Mouse (Mus musculus): Measurements from ENCODE around the gene Ccdc33. TPM values are rescaled to one million over a fixed set of nuclear protein-coding genes. Genes with fewer than 3 reads are reported as not detected.

Ccdc33 gene
- polyA plus RNA-seq, 1 experiment from 2014 or later, result not detected

DNA sequence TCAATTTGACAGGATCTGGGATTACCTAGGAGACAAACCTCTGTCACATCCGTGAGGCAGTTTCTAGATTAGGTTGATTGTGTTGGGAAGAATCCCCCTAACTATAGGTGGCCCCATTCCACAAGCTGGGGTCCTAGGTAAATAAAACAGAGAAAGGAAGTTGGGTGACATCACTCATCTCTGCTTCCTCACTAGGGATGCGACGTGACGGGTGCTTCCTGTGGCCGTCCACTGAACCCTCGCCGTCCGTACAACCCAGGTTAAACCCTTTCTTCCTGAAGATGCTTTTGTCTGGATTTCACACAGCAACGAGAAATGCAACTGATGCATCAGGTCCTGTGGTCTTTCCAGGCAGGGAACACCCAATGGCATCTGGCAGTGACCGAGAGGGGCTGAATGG is 71.6 kb downstream of the Ccdc33 start:
- Histone ChIP-seq H3K4me2 (no peak overlapping the region), H3K36me3 (no peaks in the 10 kb centered on the region), H3K27ac (no peak overlapping the region), H3K4me3 (no peak overlapping the region), H3K9me3 (replicated peaks) (no peaks in the 10 kb centered on the region), H3K4me1 (replicated peaks) (peaks cover 12% of the 10 kb centered on the region), H3K9ac (no peak overlapping the region), H3K27me3 (peaks cover 16% of the 10 kb centered on the region)
- ATAC-seq (replicated peaks; ENCODE audit: insufficient number of reproducible peaks, insufficient read depth, low FRiP score, low read depth), result no peak
- 65% methylated on average over 10 of the region's 10 CpGs for WGBS

GRCm38 (mm10) chr9:58045646-58046045 is 73.0 kb downstream of the Ccdc33 start:
- ATAC-seq (replicated peaks; ENCODE audit: insufficient number of reproducible peaks, insufficient read depth, low FRiP score, low read depth), result no peak
- Histone ChIP-seq H3K4me1 (replicated peaks) (peaks cover 12% of the 10 kb centered on the region), H3K4me2 (no peak overlapping the region), H3K36me3 (no peaks in the 10 kb centered on the region), H3K9me3 (replicated peaks) (no peaks in the 10 kb centered on the region), H3K4me3 (no peak overlapping the region), H3K27ac (no peak overlapping the region), H3K9ac (no peak overlapping the region), H3K27me3 (peaks cover 11% of the 10 kb centered on the region)
- 38% methylated on average over 4 of the region's 4 CpGs for WGBS

DNA sequence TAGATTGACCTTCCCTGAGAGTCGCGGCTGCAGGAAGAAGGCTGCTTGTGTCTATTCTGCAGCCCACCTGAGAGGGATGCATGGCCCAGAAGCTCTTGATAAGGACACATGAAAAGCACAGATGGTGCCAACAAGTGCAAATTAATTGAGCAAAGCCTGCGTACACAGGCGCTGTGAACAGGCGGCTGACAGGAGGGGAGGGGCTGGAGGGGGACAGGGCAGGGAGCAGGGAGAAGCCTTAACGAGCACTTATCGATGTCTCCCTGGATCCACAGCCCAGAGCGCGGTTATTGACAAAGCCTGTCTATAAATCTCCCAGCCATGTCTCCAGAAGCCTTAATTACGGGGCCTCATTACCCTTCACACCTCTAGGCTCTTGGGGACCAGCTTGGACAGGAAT is 73.8 kb downstream of the Ccdc33 start:
- H3K27me3 ChIP-seq, result peaks cover 3% of the 10 kb centered on the region
- no peak for ATAC-seq (replicated peaks; ENCODE audit: insufficient number of reproducible peaks, insufficient read depth, low FRiP score, low read depth)
- H3K4me2 ChIP-seq, result no peak overlapping the region
- H3K4me1 ChIP-seq (replicated peaks), result peaks cover 12% of the 10 kb centered on the region
- no peaks in the 10 kb centered on the region for H3K9me3 ChIP-seq (replicated peaks)
- H3K9ac ChIP-seq, result no peak overlapping the region
- H3K4me3 ChIP-seq, result no peak overlapping the region
- no peaks in the 10 kb centered on the region for H3K36me3 ChIP-seq
- no peak overlapping the region for H3K27ac ChIP-seq
- 51% methylated on average over 10 of the region's 10 CpGs for WGBS

DNA sequence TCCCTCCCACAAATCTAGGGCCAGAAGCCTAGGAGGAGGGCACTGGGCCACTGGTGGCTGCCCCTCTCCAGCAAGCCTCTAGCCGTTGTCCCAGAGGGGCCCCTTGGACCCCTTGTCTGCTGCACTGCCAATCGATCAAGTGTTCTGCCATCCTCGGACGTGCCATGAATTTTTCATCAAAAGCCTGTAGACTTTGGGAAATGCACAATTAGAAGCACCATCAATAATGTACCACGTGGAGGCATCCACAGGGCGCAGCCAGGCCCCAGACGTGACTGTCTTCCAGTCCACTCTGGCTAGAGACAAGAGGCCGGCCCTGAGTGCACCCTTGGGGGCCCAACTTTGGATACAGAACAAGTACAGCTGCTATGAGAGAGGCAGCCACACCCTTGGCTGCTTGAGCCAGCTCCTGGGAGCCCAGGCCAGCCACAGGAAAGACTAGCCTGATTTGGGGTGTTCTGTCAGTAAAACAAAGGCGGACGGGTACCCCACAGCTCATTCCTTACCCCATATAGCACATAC is 75.1 kb downstream of the Ccdc33 start:
- no peak overlapping the region for H3K27ac ChIP-seq
- no peak overlapping the region for H3K4me3 ChIP-seq
- peaks cover 7% of the 10 kb centered on the region for H3K4me1 ChIP-seq (replicated peaks)
- WGBS, result 81% methylated on average over 10 of the region's 10 CpGs
- no peak overlapping the region for H3K9ac ChIP-seq
- 0 out of 2 replicates have a peak, but pooled peaks cover 8% of the 10 kb centered on the region for H3K27me3 ChIP-seq
- no peaks in the 10 kb centered on the region for H3K36me3 ChIP-seq
- ATAC-seq (replicated peaks; ENCODE audit: insufficient number of reproducible peaks, insufficient read depth, low FRiP score, low read depth), result no peak
- H3K9me3 ChIP-seq (replicated peaks), result no peaks in the 10 kb centered on the region
- no peak overlapping the region for H3K4me2 ChIP-seq

GRCm38 (mm10) chr9:58042391-58042790 is 76.2 kb downstream of the Ccdc33 start:
- 33% methylated on average over 10 of the region's 10 CpGs for WGBS
- no peaks in the 10 kb centered on the region for H3K36me3 ChIP-seq
- H3K27ac ChIP-seq, result no peak overlapping the region
- no peak overlapping the region for H3K4me3 ChIP-seq
- no peak overlapping the region for H3K4me2 ChIP-seq
- no peaks in the 10 kb centered on the region; the same call in 1 of the 2 replicates for H3K4me1 ChIP-seq (replicated peaks)
- no peak overlapping the region for H3K9ac ChIP-seq
- peaks cover 19% of the 10 kb centered on the region for H3K27me3 ChIP-seq
- no peaks in the 10 kb centered on the region for H3K9me3 ChIP-seq (replicated peaks)
- ATAC-seq (replicated peaks; ENCODE audit: insufficient number of reproducible peaks, insufficient read depth, low FRiP score, low read depth), result no peak

DNA sequence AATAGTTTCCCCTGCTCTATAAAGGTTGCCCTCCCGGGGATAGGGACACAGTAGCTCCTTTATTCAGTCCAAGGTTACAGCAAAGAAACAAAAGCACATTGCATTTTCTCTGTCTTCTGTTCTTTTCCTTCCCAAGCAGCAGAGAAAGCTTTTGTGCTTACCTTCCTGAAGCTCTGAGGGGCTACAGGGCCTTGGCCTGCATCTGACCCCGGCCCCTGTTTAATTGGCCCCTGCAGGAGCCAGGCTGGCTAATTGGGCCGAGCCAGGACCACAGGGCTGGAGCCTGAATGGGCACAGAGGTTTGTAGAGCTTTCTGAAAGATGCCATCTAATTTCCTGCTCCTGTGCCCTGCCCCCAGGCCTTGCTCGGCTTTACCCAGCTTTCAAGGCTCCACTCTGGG is 77.6 kb downstream of the Ccdc33 start:
- ATAC-seq (replicated peaks; ENCODE audit: insufficient number of reproducible peaks, insufficient read depth, low FRiP score, low read depth), result no peak
- no peak overlapping the region for H3K27ac ChIP-seq
- no peaks in the 10 kb centered on the region for H3K9me3 ChIP-seq (replicated peaks)
- 70% methylated on average over 4 of the region's 4 CpGs for WGBS
- no peaks in the 10 kb centered on the region for H3K36me3 ChIP-seq
- H3K9ac ChIP-seq, result no peak overlapping the region
- no peaks in the 10 kb centered on the region; the same call in 1 of the 2 replicates for H3K4me1 ChIP-seq (replicated peaks)
- H3K27me3 ChIP-seq, result peaks cover 29% of the 10 kb centered on the region
- H3K4me3 ChIP-seq, result no peak overlapping the region
- no peak overlapping the region for H3K4me2 ChIP-seq

DNA sequence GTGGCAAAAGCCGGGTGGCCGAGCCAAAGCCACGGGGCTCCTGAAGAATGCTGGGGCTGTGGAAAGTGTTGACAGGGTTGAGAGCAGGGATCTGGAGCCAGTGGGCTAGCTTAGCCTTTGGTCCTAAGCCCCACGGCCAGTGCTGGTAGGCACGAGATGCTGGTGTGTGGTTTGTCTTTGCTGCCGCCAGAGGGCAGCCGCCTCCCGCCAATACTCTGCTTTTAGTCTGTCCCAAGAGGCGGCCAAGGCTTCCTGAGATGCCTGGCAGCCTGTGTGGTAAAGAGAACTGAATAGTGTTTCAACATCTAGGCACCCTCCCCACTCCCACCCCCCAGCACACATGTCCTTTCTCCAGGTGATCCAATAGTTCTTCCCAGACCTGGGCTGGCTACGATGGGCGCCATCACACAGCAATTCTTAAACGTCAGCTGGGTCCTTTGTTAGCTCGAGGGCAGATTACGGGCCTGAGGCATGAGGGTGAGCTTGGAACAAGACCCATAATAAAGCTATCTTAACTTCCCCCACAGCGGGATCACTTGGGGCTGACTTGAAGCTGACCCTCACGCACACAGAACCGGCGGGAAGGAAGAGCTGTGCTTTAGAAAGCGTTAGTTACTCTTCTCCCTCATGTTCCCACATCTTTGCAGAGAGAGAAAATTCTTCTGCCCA is 80.0 kb downstream of the Ccdc33 start:
- WGBS, result 36% methylated on average over 19 of the region's 19 CpGs
- H3K27ac ChIP-seq, result no peak overlapping the region
- H3K9ac ChIP-seq, result no peak overlapping the region
- no peaks in the 10 kb centered on the region; the same call in 1 of the 2 replicates for H3K4me1 ChIP-seq (replicated peaks)
- no peak overlapping the region for H3K4me3 ChIP-seq
- H3K9me3 ChIP-seq (replicated peaks), result no peaks in the 10 kb centered on the region
- H3K4me2 ChIP-seq, result no peak overlapping the region
- ATAC-seq (replicated peaks; ENCODE audit: insufficient number of reproducible peaks, insufficient read depth, low FRiP score, low read depth), result peak; percentile 25; the same call in 1 of the 2 replicates
- no peaks in the 10 kb centered on the region for H3K36me3 ChIP-seq
- H3K27me3 ChIP-seq, result peaks cover 37% of the 10 kb centered on the region

DNA sequence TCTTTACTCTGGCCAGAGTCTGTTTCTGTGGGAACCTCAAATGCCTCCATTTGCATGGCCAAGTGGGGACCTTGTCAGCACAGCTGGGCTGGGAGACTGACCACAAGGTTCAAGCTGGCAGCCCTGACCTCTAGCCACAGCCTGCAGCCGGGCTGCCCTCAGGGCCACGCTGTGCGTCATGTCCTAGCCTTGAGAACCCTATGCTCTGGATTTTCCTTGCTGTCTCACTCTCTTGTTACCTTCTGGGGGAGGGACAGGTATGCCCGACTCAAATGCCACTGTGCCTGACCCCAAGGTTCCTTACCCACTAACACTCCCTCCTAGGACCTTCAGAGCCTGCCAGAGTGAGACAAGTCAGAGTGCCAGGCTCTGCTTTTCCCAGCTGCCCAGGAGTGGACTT is 81.7 kb downstream of the Ccdc33 start:
- H3K27ac ChIP-seq, result no peak overlapping the region
- H3K4me3 ChIP-seq, result no peak overlapping the region
- H3K27me3 ChIP-seq, result peaks cover 42% of the 10 kb centered on the region
- H3K9me3 ChIP-seq (replicated peaks), result no peaks in the 10 kb centered on the region
- WGBS, result 70% methylated on average over 4 of the region's 4 CpGs
- H3K4me1 ChIP-seq (replicated peaks), result no peaks in the 10 kb centered on the region; the same call in 1 of the 2 replicates
- H3K36me3 ChIP-seq, result no peaks in the 10 kb centered on the region
- no peak for ATAC-seq (replicated peaks; ENCODE audit: insufficient number of reproducible peaks, insufficient read depth, low FRiP score, low read depth)
- H3K9ac ChIP-seq, result no peak overlapping the region
- no peak overlapping the region for H3K4me2 ChIP-seq

DNA sequence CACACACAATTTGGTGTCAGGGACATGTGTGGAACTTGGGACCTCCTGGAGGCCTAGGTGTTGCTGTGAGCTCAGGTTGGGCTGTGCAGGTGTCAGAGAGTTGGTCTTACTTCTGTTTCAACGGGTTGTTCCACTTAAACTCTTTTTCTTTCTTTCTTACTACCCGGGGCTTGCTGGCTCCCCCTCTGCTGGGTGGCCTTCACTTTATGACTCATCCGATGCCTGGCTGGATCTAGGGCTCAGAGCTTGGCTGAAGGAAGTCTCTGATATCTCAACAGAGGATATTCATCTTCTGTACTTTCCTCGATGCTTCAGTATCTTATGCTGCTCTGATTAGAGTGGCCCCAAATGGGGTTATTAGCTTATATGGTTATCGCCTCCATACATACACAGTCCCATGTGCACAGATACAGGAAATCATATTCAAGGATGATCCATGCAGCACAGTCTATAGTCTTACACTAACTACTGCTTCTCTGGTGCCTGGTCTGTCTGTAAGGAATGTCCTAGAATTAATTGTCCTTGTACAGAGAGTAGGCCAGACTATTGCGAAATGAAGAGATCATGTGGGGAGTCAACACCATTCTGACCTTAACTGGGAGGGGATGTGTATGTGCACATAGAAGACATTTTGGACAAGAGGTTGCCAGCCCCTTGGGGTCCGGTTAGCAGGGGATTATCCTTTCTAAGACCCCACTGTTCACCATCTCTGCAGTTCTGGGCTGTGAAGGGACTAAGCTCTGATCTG is 82.5 kb downstream of the Ccdc33 start:
- Histone ChIP-seq H3K4me2 (no peak overlapping the region), H3K27ac (no peak overlapping the region), H3K9ac (no peak overlapping the region), H3K4me1 (replicated peaks) (no peaks in the 10 kb centered on the region; the same call in 1 of the 2 replicates), H3K4me3 (no peak overlapping the region), H3K9me3 (replicated peaks) (no peaks in the 10 kb centered on the region), H3K36me3 (no peaks in the 10 kb centered on the region), H3K27me3 (peaks cover 42% of the 10 kb centered on the region)
- WGBS, result 55% methylated on average over 7 of the region's 7 CpGs
- no peak for ATAC-seq (replicated peaks; ENCODE audit: insufficient number of reproducible peaks, insufficient read depth, low FRiP score, low read depth)

- no peak overlapping the region for H3K27ac ChIP-seq
- no peak overlapping the region for H3K4me2 ChIP-seq
- no peak overlapping the region for H3K9ac ChIP-seq
- no peak for ATAC-seq (replicated peaks; ENCODE audit: insufficient number of reproducible peaks, insufficient read depth, low FRiP score, low read depth)
- H3K9me3 ChIP-seq (replicated peaks), result no peaks in the 10 kb centered on the region
- no peaks in the 10 kb centered on the region; the same call in 1 of the 2 replicates for H3K4me1 ChIP-seq (replicated peaks)
- H3K27me3 ChIP-seq, result peaks cover 42% of the 10 kb centered on the region
- no peaks in the 10 kb centered on the region for H3K36me3 ChIP-seq
- no peak overlapping the region for H3K4me3 ChIP-seq
- 72% methylated on average over 2 of the region's 2 CpGs for WGBS
These were observed 83.1 kb downstream of the Ccdc33 start for GRCm38 (mm10) chr9:58035519-58035918.

- no peak for ATAC-seq (replicated peaks; ENCODE audit: insufficient number of reproducible peaks, insufficient read depth, low FRiP score, low read depth)
- H3K36me3 ChIP-seq, result no peaks in the 10 kb centered on the region
- no peaks in the 10 kb centered on the region for H3K4me1 ChIP-seq (replicated peaks)
- H3K27ac ChIP-seq, result no peak overlapping the region
- no peaks in the 10 kb centered on the region for H3K9me3 ChIP-seq (replicated peaks)
- no peak overlapping the region for H3K4me3 ChIP-seq
- H3K27me3 ChIP-seq, result peaks cover 22% of the 10 kb centered on the region
- no peak overlapping the region for H3K4me2 ChIP-seq
- H3K9ac ChIP-seq, result no peak overlapping the region
- 66% methylated on average over 5 of the region's 5 CpGs for WGBS
These were observed 86.7 kb downstream of the Ccdc33 start for GRCm38 (mm10) chr9:58031895-58032294.
